Mouse (Mus musculus): ENCODE results near the gene Rasgrp2. TPM values are rescaled to one million over a fixed set of nuclear protein-coding genes. Genes with fewer than 3 reads are reported as not detected.

Gene Rasgrp2
- total RNA-seq, 2 experiments from 2014 or later: 14.9 to 24.6 TPM

GRCm38 (mm10) chr19:6454041-6454720 is 55.0 kb downstream of the Rasgrp2 start:
- no peak for DNase-seq
- intact Hi-C loops (cut with DNase I): loop anchor here (5.0 kb wide), 1 partner anchor 52 kb away; no protein-coding TSS in a partner anchor
- no peak overlapping the region for H3K27ac ChIP-seq
- TF ChIP-seq CTCF (IDR thresholded peaks at IDR 0.05): no peak
- H3K4me3 ChIP-seq: no peak overlapping the region

- intact Hi-C loops (cut with DNase I): no loop called here
- no peak for TF ChIP-seq CTCF (IDR thresholded peaks at IDR 0.05)
- Histone ChIP-seq H3K27ac (no peak overlapping the region), H3K4me3 (no peak overlapping the region)
- DNase-seq: no peak
These were observed 60.4 kb downstream of the Rasgrp2 start for GRCm38 (mm10) chr19:6459504-6459903.

GRCm38 (mm10) chr19:6462841-6463240 is 63.7 kb downstream of the Rasgrp2 start:
- intact Hi-C loops (cut with DNase I): no loop called here
- Histone ChIP-seq H3K27ac (no peak overlapping the region), H3K4me3 (no peak overlapping the region)
- no peak for DNase-seq
- no peak for TF ChIP-seq CTCF (IDR thresholded peaks at IDR 0.05)

- DNase-seq: no peak
- H3K4me3 ChIP-seq: no peak overlapping the region
- no peak overlapping the region for H3K27ac ChIP-seq
- TF ChIP-seq CTCF (IDR thresholded peaks at IDR 0.05): no peak; the same call in 1 of the 2 replicates
- intact Hi-C loops (cut with DNase I): no loop called here
These were observed 65.3 kb downstream of the Rasgrp2 start for GRCm38 (mm10) chr19:6464306-6465071.

Other genes starting within 250 kb of the Rasgrp2 start
- gene Majin, start 215.0 kb upstream of the Rasgrp2 start, total RNA-seq (2021): not detected
- gene Gpha2, start 173.0 kb upstream of the Rasgrp2 start, total RNA-seq (2021): not detected
- 10 to 100 TPM; 35.6 to 37.7 TPM for gene Ppp2r5b, start 163.5 kb upstream of the Rasgrp2 start, total RNA-seq (2021)
- 10 to 100 TPM; 18.4 to 19.0 TPM for gene Atg2a, start 157.7 kb upstream of the Rasgrp2 start, total RNA-seq (2021)
- 10 to 100 TPM; 28.4 to 32.3 TPM for gene Ehd1, start 122.6 kb upstream of the Rasgrp2 start, total RNA-seq (2021)
- gene Cdc42bpg, start 92.9 kb upstream of the Rasgrp2 start, total RNA-seq (2021): 1 to 10 TPM; 6.0 to 6.4 TPM
- 1 to 10 TPM; 7.0 to 7.8 TPM for gene Men1, start 64.4 kb upstream of the Rasgrp2 start, total RNA-seq (2021)
- 10 to 100 TPM; 13.1 to 14.2 TPM for gene Map4k2, start 58.2 kb upstream of the Rasgrp2 start, total RNA-seq (2021)
- 10 to 100 TPM; 95.2 to 98.6 TPM for gene Sf1, start 35.6 kb upstream of the Rasgrp2 start, total RNA-seq (2021)
- over 10,000 TPM in 1 of 2 experiments, 1,000 to 10,000 TPM in 1; 6,181 to 10,031 TPM for gene Pygm, start 14.9 kb upstream of the Rasgrp2 start, total RNA-seq (2021)
- 1 to 10 TPM in 1 of 2 experiments, under 1 TPM in 1; 0.77 to 2.0 TPM for gene Nrxn2, start 19.4 kb downstream of the Rasgrp2 start, total RNA-seq (2021)
- gene Slc22a12, start 143.7 kb downstream of the Rasgrp2 start, total RNA-seq (2021): not detected